Mouse (Mus musculus) urinary bladder, adult 18-20 months (tissue): ENCODE results near the gene Gm47429.
"Not testable (repeated sequence)": the region's sequence is repeated elsewhere in the genome, so short reads cannot be mapped to it uniquely, and the experiment has no call there.

ENCODE experiments used
- DNase-seq, 2 experiments: peaks; one replicate each; pipeline ENCODE4 v3.0.0; 2022; ENCODE audit warnings: low spot score in 2 of 2, mixed read lengths in 2 of 2

Gm47429 gene

GRCm38 (mm10) chr13:50443812-50444211 is at the start of gene Gm47429:
Gene Gm47429 (minus strand): TSS chr13:50443912.
- no peak for DNase-seq

GRCm38 (mm10) chr13:50488510-50488909 is 44.8 kb upstream of the Gm47429 start:
- DNase-seq, result not testable (repeated sequence)

- no peak for DNase-seq
Measured at GRCm38 (mm10) chr13:50467007-50467406, 23.3 kb upstream of the Gm47429 start, which contains the start of gene Nutm2. Gene Nutm2 (plus strand): TSS chr13:50467307.

GRCm38 (mm10) chr13:50464621-50465562 is 21.2 kb upstream of the Gm47429 start:
- DNase-seq, result no peak

GRCm38 (mm10) chr13:50460433-50460832 is 16.7 kb upstream of the Gm47429 start:
- DNase-seq, result not testable (repeated sequence)

- no peak for DNase-seq
Measured at GRCm38 (mm10) chr13:50453426-50453825, 9.7 kb upstream of the Gm47429 start.

GRCm38 (mm10) chr13:50452266-50452665 is 8.6 kb upstream of the Gm47429 start:
- not testable (repeated sequence) for DNase-seq

GRCm38 (mm10) chr13:50445261-50445660 is 1.5 kb upstream of the Gm47429 start:
- no peak for DNase-seq

GRCm38 (mm10) chr13:50426686-50427085 is 17.0 kb downstream of the Gm47429 start:
- no peak for DNase-seq

- no peak for DNase-seq
Measured at GRCm38 (mm10) chr13:50424517-50424916, 19.2 kb downstream of the Gm47429 start.

- DNase-seq, result no peak
Measured at GRCm38 (mm10) chr13:50423625-50424209, 20.0 kb downstream of the Gm47429 start.

GRCm38 (mm10) chr13:50418421-50418820 is 25.3 kb downstream of the Gm47429 start:
- DNase-seq, result no peak

- DNase-seq, result peak; percentile 62
Measured at GRCm38 (mm10) chr13:50417389-50418183, 26.1 kb downstream of the Gm47429 start, which contains the start of gene Fbxw17. Gene Fbxw17 (plus strand): TSS chr13:50417864.
